Comparison of ENCODE assay signal across 1 mouse cellular context in the genomic region with DNA sequence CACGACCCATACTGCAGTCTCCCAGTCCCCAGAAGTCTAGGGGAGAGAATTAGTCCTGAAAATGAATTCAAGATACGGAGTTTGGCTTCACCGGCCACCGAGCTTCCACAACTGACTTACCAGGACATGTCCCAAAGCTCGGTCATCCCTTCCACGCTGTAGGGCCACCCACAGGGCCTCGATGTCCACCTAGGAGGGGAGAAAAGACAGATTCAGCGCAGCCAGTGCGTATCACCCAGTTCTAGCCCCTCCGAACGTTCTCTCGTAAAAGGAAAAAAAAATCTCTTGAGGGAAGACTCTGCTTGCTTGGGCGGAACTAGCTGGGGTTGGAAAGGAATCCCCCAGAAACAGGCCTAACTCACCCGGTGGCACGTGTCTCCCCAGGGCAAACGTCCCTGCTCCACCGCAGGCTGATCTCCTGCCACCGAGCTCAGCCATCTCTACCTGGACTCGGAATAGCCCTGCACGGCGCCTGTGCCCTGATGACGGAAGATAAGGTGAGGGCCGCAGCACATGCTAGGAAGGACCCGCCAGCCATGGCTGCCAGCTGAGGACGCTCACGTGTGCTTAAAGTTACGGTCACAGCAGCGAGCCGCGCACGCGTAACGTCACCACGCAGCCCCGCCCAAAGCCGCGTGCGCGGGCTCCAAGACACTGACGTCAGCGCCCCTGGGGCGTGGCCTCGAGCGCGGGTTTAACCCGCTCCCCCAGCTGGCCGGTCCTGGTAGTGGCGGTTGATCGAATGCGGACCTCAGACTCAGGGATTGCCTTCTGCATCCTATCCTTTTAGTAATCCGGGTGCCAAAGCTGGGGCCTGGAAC.
TF ChIP-seq lines count a peak whose summit lies in the region.

No protein-coding gene starts in this region.

TF ChIP-seq in C2C12, 6 proteins besides CTCF, POLR2A, EP300 and RAD21 (continued from another document):
- TF ChIP-seq MYOG (IDR thresholded peaks at IDR 0.05; ENCODE audit: control insufficient read depth, extremely low read depth, insufficient read length) (no peak), USF1 (IDR thresholded peaks at IDR 0.05; ENCODE audit: low read depth) (peak; percentile 65)
